Mouse (Mus musculus) liver, adult 2 months (tissue): Measurements from ENCODE around the gene Top2b.

ENCODE experiments used
- CTCF ChIP-seq: fragments of 200-500 bp; IDR thresholded peaks from 2 replicates; pipeline ENCODE4 v1.5.1; 2011; ENCODE audit warnings: low read depth, low read length, control low read depth
- POLR2A ChIP-seq: fragments of 200-500 bp; IDR thresholded peaks from 2 replicates; pipeline ENCODE4 v1.6.1; 2011; ENCODE audit warnings: low read length, control low read depth; ENCODE audit not compliant: insufficient read depth; ENCODE audit errors: extremely low read depth

DNA sequence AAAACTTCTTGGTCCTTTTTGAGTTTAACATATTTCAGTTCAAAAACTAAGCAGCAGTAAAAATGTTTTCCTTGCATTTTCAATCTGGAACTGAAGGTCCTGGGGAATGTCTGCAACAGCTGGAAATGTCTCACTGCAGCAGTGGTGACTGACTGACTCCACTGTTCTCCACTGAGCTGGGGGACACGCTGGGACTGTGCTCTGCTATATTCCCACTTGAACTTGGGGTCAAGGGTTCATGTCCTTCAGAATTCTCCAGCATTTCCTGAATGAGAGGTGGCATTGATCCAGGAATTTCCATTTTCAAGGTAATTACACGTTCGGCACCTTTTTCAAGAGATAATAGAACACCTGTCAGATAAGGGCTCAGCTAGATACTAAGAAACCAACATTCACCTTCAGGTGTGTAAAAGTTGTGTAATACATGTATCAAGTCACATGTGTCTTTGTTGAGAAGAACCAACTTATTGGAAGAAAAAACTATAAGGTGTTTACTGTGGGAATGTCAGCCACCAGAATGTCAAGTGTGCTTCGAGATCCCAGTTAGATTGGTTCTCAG lies 67.0 kb downstream of the Top2b start:
- TF ChIP-seq CTCF (no peak), POLR2A (no peak)
